Mouse (Mus musculus) urinary bladder, adult 2 months (tissue): ENCODE data around the gene Map3k14. TPM values are rescaled to one million over a fixed set of nuclear protein-coding genes. Genes with fewer than 3 reads are reported as not detected.

ENCODE experiments used
- DNase-seq: peaks from one replicate; pipeline ENCODE4 v3.0.0; 2022; ENCODE audit warnings: low spot score
- polyA plus RNA-seq: library from polyadenylated mRNA; depleted of rRNA; stranded (reverse); fragments of >200 nt; gene quantifications from 2 replicates; pipeline ENCODE4 v1.2.3, GENCODE M21; 2012; rRNA removed

Map3k14 gene
- polyA plus RNA-seq, 1 experiment, result 6.6 TPM

- DNase-seq, result no peak
Measured at GRCm38 (mm10) chr11:103174411-103174832, 92.8 kb downstream of the Map3k14 start.

- no peak for DNase-seq
Measured at GRCm38 (mm10) chr11:103173771-103174344, 93.4 kb downstream of the Map3k14 start.

- DNase-seq, result no peak
Measured at GRCm38 (mm10) chr11:103173041-103173770, 94.1 kb downstream of the Map3k14 start.

GRCm38 (mm10) chr11:103172392-103173040 lies 94.8 kb downstream of the Map3k14 start:
- no peak for DNase-seq

- no peak for DNase-seq
Measured at GRCm38 (mm10) chr11:103171703-103172391, 95.4 kb downstream of the Map3k14 start.

- DNase-seq, result no peak
Measured at GRCm38 (mm10) chr11:103171286-103171620, 96.0 kb downstream of the Map3k14 start.

GRCm38 (mm10) chr11:103170494-103171285 lies 96.6 kb downstream of the Map3k14 start, which contains the start of gene Fmnl1:
Gene Fmnl1 (plus strand): TSS chr11:103171107.
- no peak for DNase-seq

GRCm38 (mm10) chr11:103170111-103170493 lies 97.2 kb downstream of the Map3k14 start:
- no peak for DNase-seq

Other genes with a start within 250 kb of the Map3k14 start
- gene Nmt1, start 239.3 kb downstream of the Map3k14 start, polyA plus RNA-seq, result 53.5 and 57.6 TPM in 2 replicates
- gene Dcakd, start 239.1 kb downstream of the Map3k14 start, polyA plus RNA-seq, result 42.8 and 43.1 TPM in 2 replicates
- 30.9 and 36.8 TPM in 2 replicates for gene Plcd3, start 165.8 kb downstream of the Map3k14 start, polyA plus RNA-seq
- gene Acbd4, start 165.8 kb downstream of the Map3k14 start, polyA plus RNA-seq, result 59.4 and 76.0 TPM in 2 replicates
- gene Hexim1, start 151.2 kb downstream of the Map3k14 start, polyA plus RNA-seq, result 28.4 and 29.3 TPM in 2 replicates
- gene Hexim2, start 135.0 kb downstream of the Map3k14 start, polyA plus RNA-seq, result 4.1 and 4.5 TPM in 2 replicates
- gene Fmnl1, start 96.4 kb downstream of the Map3k14 start, polyA plus RNA-seq, result 6.4 and 6.6 TPM in 2 replicates
- gene 1700023F06Rik, start 58.9 kb downstream of the Map3k14 start, polyA plus RNA-seq, result 1.3 and 3.3 TPM in 2 replicates
- not detected in 2 replicates for gene Spata32, start 49.0 kb downstream of the Map3k14 start, polyA plus RNA-seq
- 22.3 and 23.4 TPM in 2 replicates for gene Arhgap27, start 96.2 kb upstream of the Map3k14 start, polyA plus RNA-seq
- 15.7 and 16.6 TPM in 2 replicates for gene Plekhm1, start 145.2 kb upstream of the Map3k14 start, polyA plus RNA-seq
- gene Lrrc37a, start 237.1 kb upstream of the Map3k14 start, polyA plus RNA-seq, result not detected in 2 replicates